Mouse (Mus musculus): ENCODE data around the gene Tmem40. TPM values are rescaled to one million over a fixed set of nuclear protein-coding genes. Genes with fewer than 3 reads are reported as not detected.

Tmem40 gene
- polyA plus RNA-seq, 1 experiment from 2014 or later, result 4.4 TPM

DNA sequence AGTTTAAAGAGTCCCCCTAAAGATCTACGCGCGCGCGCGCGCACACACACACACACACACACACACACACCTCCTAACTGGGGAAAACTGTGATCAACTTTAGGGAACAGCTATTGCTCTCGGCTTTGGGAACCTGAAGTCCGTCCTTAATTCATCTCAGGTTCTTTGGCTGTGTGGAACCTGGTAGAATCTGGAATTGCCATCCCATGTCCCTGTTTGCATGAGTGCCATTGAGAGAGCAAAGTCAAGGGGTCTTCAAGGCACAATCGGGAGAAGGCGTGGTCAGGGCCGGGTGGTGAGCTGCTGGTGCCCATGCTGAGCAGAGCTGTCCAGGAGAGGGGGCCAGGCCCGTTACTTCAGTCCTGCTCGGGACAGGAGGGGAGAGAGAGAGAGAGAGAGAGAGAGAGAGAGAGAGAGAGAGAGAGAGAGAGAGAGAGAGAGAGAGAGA is 11.8 kb upstream of the Tmem40 start:
- Histone ChIP-seq H3K27ac (ENCODE audit: low read depth, low read length) (peak overlapping the region; percentile 77), H3K9ac (ENCODE audit: low read depth, low read length) (peak overlapping the region; percentile 67), H3K4me2 (peak overlapping the region; percentile 95), H3K4me3 (ENCODE audit: low read depth, low read length) (peak overlapping the region; percentile 84), H3K4me1 (ENCODE audit: control insufficient read depth, insufficient read depth, low read length) (peaks cover 18% of the 10 kb centered on the region), H3K9me3 (replicated peaks; ENCODE audit: control insufficient read depth, low read length) (no peaks in the 10 kb centered on the region), H3K36me3 (ENCODE audit: control insufficient read depth, insufficient read depth, low read length) (no peaks in the 10 kb centered on the region; the same call in 1 of the 2 replicates), H3K27me3 (ENCODE audit: control insufficient read depth, insufficient read depth, low read length) (no peaks in the 10 kb centered on the region)
- 2% methylated on average over 14 of the region's 14 CpGs for WGBS (ENCODE audit: insufficient replicate concordance)
- ATAC-seq (replicated peaks; ENCODE audit: insufficient number of reproducible peaks, low FRiP score, low TSS enrichment), result peak; percentile 69; the same call in 1 of the 2 replicates

- Histone ChIP-seq H3K36me3 (ENCODE audit: control insufficient read depth, insufficient read depth, low read length) (no peaks in the 10 kb centered on the region), H3K27ac (ENCODE audit: low read depth, low read length) (no peak overlapping the region), H3K9ac (ENCODE audit: low read depth, low read length) (no peak overlapping the region), H3K4me1 (ENCODE audit: control insufficient read depth, insufficient read depth, low read length) (peaks cover 18% of the 10 kb centered on the region), H3K4me2 (no peak overlapping the region), H3K9me3 (replicated peaks; ENCODE audit: control insufficient read depth, low read length) (no peaks in the 10 kb centered on the region), H3K27me3 (ENCODE audit: control insufficient read depth, insufficient read depth, low read length) (no peaks in the 10 kb centered on the region), H3K4me3 (ENCODE audit: low read depth, low read length) (no peak overlapping the region)
- 87% methylated on average over 1 of the region's 1 CpGs for WGBS (ENCODE audit: insufficient replicate concordance)
- no peak for ATAC-seq (replicated peaks; ENCODE audit: insufficient number of reproducible peaks, low FRiP score, low TSS enrichment)
Measured at GRCm38 (mm10) chr6:115772604-115773003, 10.4 kb upstream of the Tmem40 start.

DNA sequence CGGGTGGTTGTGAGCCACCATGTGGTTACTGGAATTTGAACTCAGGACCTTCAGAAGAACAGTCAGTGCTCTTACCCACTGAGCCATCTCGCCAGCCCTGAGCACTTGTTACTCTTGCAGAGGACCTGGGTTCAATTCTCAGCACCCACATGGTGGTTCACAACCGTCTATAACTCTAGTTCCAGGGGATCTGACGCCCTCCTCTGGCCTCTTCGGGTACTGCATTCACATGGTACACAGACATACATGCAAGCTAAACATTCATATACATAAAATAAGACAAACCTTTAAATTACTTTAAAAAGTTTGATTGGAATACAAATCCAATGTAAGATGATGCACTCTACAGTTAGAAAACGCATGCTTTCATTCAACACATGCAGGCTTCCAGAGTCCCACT is 10.0 kb upstream of the Tmem40 start:
- H3K9me3 ChIP-seq (replicated peaks; ENCODE audit: control insufficient read depth, low read length), result no peaks in the 10 kb centered on the region
- H3K27ac ChIP-seq (ENCODE audit: low read depth, low read length), result no peak overlapping the region
- H3K9ac ChIP-seq (ENCODE audit: low read depth, low read length), result no peak overlapping the region
- ATAC-seq (replicated peaks; ENCODE audit: insufficient number of reproducible peaks, low FRiP score, low TSS enrichment), result no peak
- peaks cover 18% of the 10 kb centered on the region for H3K4me1 ChIP-seq (ENCODE audit: control insufficient read depth, insufficient read depth, low read length)
- no peak overlapping the region for H3K4me2 ChIP-seq
- no peaks in the 10 kb centered on the region for H3K27me3 ChIP-seq (ENCODE audit: control insufficient read depth, insufficient read depth, low read length)
- no peak overlapping the region for H3K4me3 ChIP-seq (ENCODE audit: low read depth, low read length)
- H3K36me3 ChIP-seq (ENCODE audit: control insufficient read depth, insufficient read depth, low read length), result no peaks in the 10 kb centered on the region
- WGBS (ENCODE audit: insufficient replicate concordance), result 73% methylated on average over 6 of the region's 6 CpGs

DNA sequence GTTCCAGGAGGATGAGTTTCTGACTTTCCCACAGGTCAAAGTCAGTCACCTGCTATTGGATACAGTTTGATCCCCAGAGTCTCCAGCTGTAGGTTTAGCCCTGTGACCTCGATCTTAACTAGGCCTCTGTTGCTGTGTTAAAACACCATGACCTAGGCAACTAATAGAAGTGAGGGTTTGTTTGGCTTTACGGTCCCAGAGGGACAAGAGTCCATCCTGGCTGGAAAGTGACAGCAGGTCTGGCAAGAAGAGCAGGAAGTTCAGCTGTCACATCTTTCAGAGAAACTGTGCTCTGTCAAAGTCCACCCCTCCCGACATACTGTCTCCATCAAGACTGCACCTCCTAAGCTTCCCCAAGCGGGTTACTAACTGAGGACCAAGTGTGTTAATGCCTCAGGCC is 8.6 kb upstream of the Tmem40 start:
- H3K27ac ChIP-seq (ENCODE audit: low read depth, low read length), result no peak overlapping the region
- ATAC-seq (replicated peaks; ENCODE audit: insufficient number of reproducible peaks, low FRiP score, low TSS enrichment), result no peak
- H3K36me3 ChIP-seq (ENCODE audit: control insufficient read depth, insufficient read depth, low read length), result no peaks in the 10 kb centered on the region
- H3K9me3 ChIP-seq (replicated peaks; ENCODE audit: control insufficient read depth, low read length), result no peaks in the 10 kb centered on the region
- H3K4me3 ChIP-seq (ENCODE audit: low read depth, low read length), result no peak overlapping the region
- H3K9ac ChIP-seq (ENCODE audit: low read depth, low read length), result no peak overlapping the region
- no peak overlapping the region for H3K4me2 ChIP-seq
- peaks cover 6% of the 10 kb centered on the region; the same call in 1 of the 2 replicates for H3K4me1 ChIP-seq (ENCODE audit: control insufficient read depth, insufficient read depth, low read length)
- WGBS (ENCODE audit: insufficient replicate concordance), result 60% methylated on average over 4 of the region's 4 CpGs
- H3K27me3 ChIP-seq (ENCODE audit: control insufficient read depth, insufficient read depth, low read length), result no peaks in the 10 kb centered on the region

DNA sequence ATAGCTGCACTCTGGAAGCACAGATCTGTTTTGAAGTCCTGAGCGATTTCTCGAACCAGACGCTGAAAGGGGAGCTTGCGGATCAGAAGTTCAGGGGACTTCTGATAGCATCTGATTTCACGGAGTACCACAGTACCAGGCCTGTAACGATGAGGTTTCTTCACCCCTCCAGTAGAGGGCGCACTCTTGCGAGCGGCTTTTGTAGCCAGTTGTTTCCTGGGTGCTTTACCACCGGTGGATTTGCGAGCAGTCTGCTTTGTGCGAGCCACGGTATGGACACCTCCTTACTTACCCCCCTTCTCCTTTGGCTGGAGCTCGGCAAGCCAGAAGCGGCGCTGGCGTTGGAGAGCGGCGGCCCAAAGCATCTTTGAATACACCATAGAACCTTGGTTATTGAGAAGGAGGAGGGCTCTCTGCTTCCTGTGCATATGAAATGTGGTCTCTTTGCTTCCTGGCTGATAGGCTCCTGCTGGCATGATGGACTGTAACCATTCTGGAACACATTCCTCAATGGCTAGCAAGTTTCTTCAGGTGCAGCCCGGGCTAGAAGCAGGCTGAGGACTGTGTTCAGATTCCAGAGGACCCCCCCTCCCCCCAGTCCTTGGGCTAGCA is 8.0 kb upstream of the Tmem40 start:
- Histone ChIP-seq H3K27me3 (ENCODE audit: control insufficient read depth, insufficient read depth, low read length) (no peaks in the 10 kb centered on the region), H3K4me1 (ENCODE audit: control insufficient read depth, insufficient read depth, low read length) (no peaks in the 10 kb centered on the region; the same call in 1 of the 2 replicates), H3K27ac (ENCODE audit: low read depth, low read length) (no peak overlapping the region), H3K9me3 (replicated peaks; ENCODE audit: control insufficient read depth, low read length) (no peaks in the 10 kb centered on the region), H3K4me2 (no peak overlapping the region), H3K9ac (ENCODE audit: low read depth, low read length) (no peak overlapping the region), H3K36me3 (ENCODE audit: control insufficient read depth, insufficient read depth, low read length) (no peaks in the 10 kb centered on the region), H3K4me3 (ENCODE audit: low read depth, low read length) (no peak overlapping the region)
- ATAC-seq (replicated peaks; ENCODE audit: insufficient number of reproducible peaks, low FRiP score, low TSS enrichment), result no peak
- 76% methylated on average over 20 of the region's 20 CpGs for WGBS (ENCODE audit: insufficient replicate concordance)

GRCm38 (mm10) chr6:115768207-115768606 is 6.0 kb upstream of the Tmem40 start:
- Histone ChIP-seq H3K4me1 (ENCODE audit: control insufficient read depth, insufficient read depth, low read length) (peaks cover 9% of the 10 kb centered on the region), H3K36me3 (ENCODE audit: control insufficient read depth, insufficient read depth, low read length) (no peaks in the 10 kb centered on the region)
- WGBS (ENCODE audit: insufficient replicate concordance), result 57% methylated on average over 4 of the region's 4 CpGs

GRCm38 (mm10) chr6:115767357-115767756 is 5.1 kb upstream of the Tmem40 start:
- Histone ChIP-seq H3K27ac (ENCODE audit: low read depth, low read length) (no peak overlapping the region), H3K4me2 (no peak overlapping the region), H3K4me3 (ENCODE audit: low read depth, low read length) (no peak overlapping the region), H3K27me3 (ENCODE audit: control insufficient read depth, insufficient read depth, low read length) (no peaks in the 10 kb centered on the region), H3K4me1 (ENCODE audit: control insufficient read depth, insufficient read depth, low read length) (peaks cover 15% of the 10 kb centered on the region), H3K9ac (ENCODE audit: low read depth, low read length) (no peak overlapping the region), H3K36me3 (ENCODE audit: control insufficient read depth, insufficient read depth, low read length) (no peaks in the 10 kb centered on the region), H3K9me3 (replicated peaks; ENCODE audit: control insufficient read depth, low read length) (no peaks in the 10 kb centered on the region)
- no peak for ATAC-seq (replicated peaks; ENCODE audit: insufficient number of reproducible peaks, low FRiP score, low TSS enrichment)
- 39% methylated on average over 9 of the region's 9 CpGs for WGBS (ENCODE audit: insufficient replicate concordance)

More at GRCm38 (mm10) chr6:115768207-115768606, 6.0 kb upstream of the Tmem40 start:
- Histone ChIP-seq H3K4me2 (no peak overlapping the region), H3K9me3 (replicated peaks; ENCODE audit: control insufficient read depth, low read length) (no peaks in the 10 kb centered on the region), H3K9ac (ENCODE audit: low read depth, low read length) (no peak overlapping the region), H3K27ac (ENCODE audit: low read depth, low read length) (0 out of 2 replicates have a peak overlapping the region, but pooled peaks have one; percentile 41), H3K4me3 (ENCODE audit: low read depth, low read length) (no peak overlapping the region), H3K27me3 (ENCODE audit: control insufficient read depth, insufficient read depth, low read length) (no peaks in the 10 kb centered on the region)
- ATAC-seq (replicated peaks; ENCODE audit: insufficient number of reproducible peaks, low FRiP score, low TSS enrichment), result no peak

DNA sequence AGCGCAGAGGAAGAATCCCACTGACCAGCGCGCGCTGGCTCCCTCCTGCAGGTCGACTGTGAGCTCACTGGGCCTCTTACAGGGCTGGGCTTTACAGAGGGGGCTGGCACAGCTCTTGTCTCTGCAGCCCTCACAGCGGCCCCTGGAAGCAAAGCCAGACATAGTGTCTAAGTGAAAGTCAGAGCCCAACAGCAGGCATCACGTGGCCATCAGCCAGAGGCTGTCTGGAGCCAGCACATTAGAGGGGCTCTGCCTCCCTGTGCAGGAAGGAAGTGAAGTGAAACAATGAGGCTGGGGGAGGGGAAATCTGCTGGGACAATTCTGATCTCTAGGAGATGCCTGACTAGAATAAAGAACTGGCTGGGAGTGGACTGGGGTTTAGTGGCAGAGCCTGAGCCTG is 2.0 kb upstream of the Tmem40 start:
- H3K27me3 ChIP-seq (ENCODE audit: control insufficient read depth, insufficient read depth, low read length), result no peaks in the 10 kb centered on the region
- peak overlapping the region; percentile 95 for H3K27ac ChIP-seq (ENCODE audit: low read depth, low read length)
- WGBS (ENCODE audit: insufficient replicate concordance), result 6% methylated on average over 7 of the region's 7 CpGs
- no peaks in the 10 kb centered on the region for H3K36me3 ChIP-seq (ENCODE audit: control insufficient read depth, insufficient read depth, low read length)
- H3K9me3 ChIP-seq (replicated peaks; ENCODE audit: control insufficient read depth, low read length), result no peaks in the 10 kb centered on the region
- H3K4me2 ChIP-seq, result peak overlapping the region; percentile 37; the same call in 1 of the 2 replicates
- H3K4me3 ChIP-seq (ENCODE audit: low read depth, low read length), result no peak overlapping the region
- peak overlapping the region; percentile 47; the same call in 1 of the 2 replicates for H3K9ac ChIP-seq (ENCODE audit: low read depth, low read length)
- H3K4me1 ChIP-seq (ENCODE audit: control insufficient read depth, insufficient read depth, low read length), result peaks cover 25% of the 10 kb centered on the region
- peak; percentile 87 for ATAC-seq (replicated peaks; ENCODE audit: insufficient number of reproducible peaks, low FRiP score, low TSS enrichment)

GRCm38 (mm10) chr6:115760982-115761381 is 1.2 kb downstream of the Tmem40 start:
- 33% methylated on average over 4 of the region's 4 CpGs for WGBS (ENCODE audit: insufficient replicate concordance)

More at GRCm38 (mm10) chr6:115760982-115761381, 1.2 kb downstream of the Tmem40 start:
- Histone ChIP-seq H3K9ac (ENCODE audit: low read depth, low read length) (no peak overlapping the region), H3K4me3 (ENCODE audit: low read depth, low read length) (no peak overlapping the region), H3K9me3 (replicated peaks; ENCODE audit: control insufficient read depth, low read length) (no peaks in the 10 kb centered on the region), H3K4me1 (ENCODE audit: control insufficient read depth, insufficient read depth, low read length) (peaks cover 27% of the 10 kb centered on the region), H3K4me2 (no peak overlapping the region; the same call in 1 of the 2 replicates), H3K36me3 (ENCODE audit: control insufficient read depth, insufficient read depth, low read length) (no peaks in the 10 kb centered on the region), H3K27ac (ENCODE audit: low read depth, low read length) (no peak overlapping the region), H3K27me3 (ENCODE audit: control insufficient read depth, insufficient read depth, low read length) (no peaks in the 10 kb centered on the region)
- no peak for ATAC-seq (replicated peaks; ENCODE audit: insufficient number of reproducible peaks, low FRiP score, low TSS enrichment)
